Mouse (Mus musculus): ENCODE measurements around the gene Olfr808.

Olfr808 gene

GRCm38 (mm10) chr10:129765182-129765581 is at the start of gene Olfr808:
TSS of gene Olfr808 (plus strand) at chr10:129765482.
- DNase-seq (ENCODE audit: low read depth, low spot score), result no peak

- no peak for DNase-seq (ENCODE audit: low read depth, low spot score)
Observed at GRCm38 (mm10) chr10:129729275-129729674, 36.0 kb upstream of the Olfr808 start, which contains the start of gene Olfr805. TSS of gene Olfr805 (minus strand) at chr10:129729375.

- no peak for DNase-seq (ENCODE audit: low read depth, low spot score)
Observed at GRCm38 (mm10) chr10:129741821-129742220, 23.5 kb upstream of the Olfr808 start, which contains the start of gene Olfr806. TSS of gene Olfr806 (minus strand) at chr10:129741921.

- no peak for DNase-seq (ENCODE audit: low read depth, low spot score)
Observed at GRCm38 (mm10) chr10:129757693-129758092, 7.6 kb upstream of the Olfr808 start, which contains the start of gene Olfr807. TSS of gene Olfr807 (minus strand) at chr10:129757793.

GRCm38 (mm10) chr10:129774338-129774737 is 9.1 kb downstream of the Olfr808 start, which contains the start of gene Olfr809:
TSS of gene Olfr809 (plus strand) at chr10:129774638.
- DNase-seq (ENCODE audit: low read depth, low spot score), result no peak

GRCm38 (mm10) chr10:129778123-129778522 is 12.8 kb downstream of the Olfr808 start:
- peak; percentile 48 for DNase-seq (ENCODE audit: low read depth, low spot score)

- DNase-seq (ENCODE audit: low read depth, low spot score), result no peak
Observed at GRCm38 (mm10) chr10:129794817-129795216, 29.5 kb downstream of the Olfr808 start, which contains the start of gene Olfr810. TSS of gene Olfr810 (minus strand) at chr10:129794917.

- no peak for DNase-seq (ENCODE audit: low read depth, low spot score)
Observed at GRCm38 (mm10) chr10:129804296-129804695, 39.0 kb downstream of the Olfr808 start, which contains the start of gene Olfr811. TSS of gene Olfr811 (minus strand) at chr10:129804396.

Data from skeletal muscle tissue, adult 2 months (tissue).